Mouse (Mus musculus): ENCODE data around the gene Adssl1.

Adssl1 gene

GRCm38 (mm10) chr12:112660576-112661326 lies 40.9 kb downstream of the Adssl1 start:
- DNase-seq: no peak

GRCm38 (mm10) chr12:112661327-112661605 lies 41.4 kb downstream of the Adssl1 start:
- no peak for DNase-seq

GRCm38 (mm10) chr12:112661851-112662250 lies 42.0 kb downstream of the Adssl1 start:
- DNase-seq: no peak

- no peak for DNase-seq
These were observed 43.5 kb downstream of the Adssl1 start for GRCm38 (mm10) chr12:112663303-112663702.

GRCm38 (mm10) chr12:112663716-112664115 lies 43.9 kb downstream of the Adssl1 start:
- no peak for DNase-seq

GRCm38 (mm10) chr12:112664124-112664523 lies 44.3 kb downstream of the Adssl1 start:
- DNase-seq: no peak

GRCm38 (mm10) chr12:112664656-112665055 lies 44.8 kb downstream of the Adssl1 start:
- no peak for DNase-seq

GRCm38 (mm10) chr12:112665445-112665844 lies 45.6 kb downstream of the Adssl1 start:
- peak; percentile 47 for DNase-seq

GRCm38 (mm10) chr12:112665881-112666544 lies 46.2 kb downstream of the Adssl1 start:
- DNase-seq: no peak

GRCm38 (mm10) chr12:112667619-112668297 lies 47.9 kb downstream of the Adssl1 start:
- DNase-seq: no peak

GRCm38 (mm10) chr12:112670718-112671393 lies 51.0 kb downstream of the Adssl1 start:
- no peak for DNase-seq

GRCm38 (mm10) chr12:112671891-112672290 lies 52.0 kb downstream of the Adssl1 start:
- DNase-seq: no peak

GRCm38 (mm10) chr12:112672744-112673575 lies 53.1 kb downstream of the Adssl1 start:
- no peak for DNase-seq

GRCm38 (mm10) chr12:112673576-112674091 lies 53.8 kb downstream of the Adssl1 start:
- DNase-seq: no peak

- peak; percentile 59 for DNase-seq
These were observed 54.5 kb downstream of the Adssl1 start, which contains the start of gene Akt1 for GRCm38 (mm10) chr12:112674132-112675011. TSS of gene Akt1 (minus strand) at chr12:112674884.

- DNase-seq: peak; percentile 75
These were observed 55.6 kb downstream of the Adssl1 start for GRCm38 (mm10) chr12:112675245-112676035.

GRCm38 (mm10) chr12:112677076-112677475 lies 57.2 kb downstream of the Adssl1 start:
- no peak for DNase-seq

- DNase-seq: no peak
These were observed 58.2 kb downstream of the Adssl1 start for GRCm38 (mm10) chr12:112677943-112678554.

- peak; percentile 67 for DNase-seq
These were observed 58.7 kb downstream of the Adssl1 start, which contains the start of gene Zbtb42 for GRCm38 (mm10) chr12:112678555-112679026. TSS of gene Zbtb42 (plus strand) at chr12:112678828.
